Mouse (Mus musculus) embryo, embryonic 9.5 days (tissue): Measurements from ENCODE around the gene Naa10.

Experiments used
- DNase-seq: peaks from one replicate; pipeline ENCODE4 v3.0.0-alpha.2; 2017; ENCODE audit errors: extremely low spot score

The Naa10 gene

DNA sequence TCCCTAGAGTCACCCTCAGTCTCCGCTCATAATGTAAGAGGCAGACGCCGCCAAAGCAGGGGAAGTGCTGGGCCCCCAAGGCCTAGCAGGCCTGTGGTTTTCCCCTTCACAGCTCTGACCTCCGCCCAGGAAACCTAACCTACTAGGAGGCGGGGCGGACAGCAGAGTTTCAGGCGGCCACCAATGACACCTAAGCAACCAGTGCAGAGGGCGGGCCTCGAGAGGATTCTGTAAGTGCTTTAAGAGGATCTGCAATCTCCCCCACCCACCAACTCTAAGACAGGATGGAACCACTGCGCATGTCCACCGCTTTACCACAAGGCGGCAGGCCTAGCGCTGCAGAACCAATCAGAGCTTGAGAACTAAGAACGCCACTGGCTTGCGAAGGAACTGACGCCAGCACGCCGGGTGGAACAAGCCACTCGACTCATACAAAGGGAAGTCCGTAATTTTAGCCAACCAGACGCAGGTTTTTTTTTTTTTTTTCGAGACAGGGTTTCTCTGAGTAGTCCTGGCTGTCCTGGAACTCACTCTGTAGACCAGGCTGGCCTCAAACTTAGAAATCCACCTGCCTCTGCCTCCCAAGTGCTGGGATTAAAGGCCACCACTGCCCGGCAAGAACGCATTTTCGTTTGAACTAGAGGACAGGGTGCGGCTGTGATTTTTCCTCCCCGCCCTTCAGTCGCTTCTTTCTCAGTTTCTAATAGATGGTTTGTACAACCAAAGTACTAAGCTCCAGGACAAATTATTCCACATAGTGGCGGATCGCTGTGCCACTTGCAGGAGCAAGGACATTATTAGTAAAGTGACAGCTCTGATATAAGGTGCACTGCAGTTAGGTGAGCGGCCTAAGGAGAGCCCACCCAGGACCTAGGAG lies 6.7 kb downstream of the Naa10 start:
- peak; percentile 82 for DNase-seq

DNA sequence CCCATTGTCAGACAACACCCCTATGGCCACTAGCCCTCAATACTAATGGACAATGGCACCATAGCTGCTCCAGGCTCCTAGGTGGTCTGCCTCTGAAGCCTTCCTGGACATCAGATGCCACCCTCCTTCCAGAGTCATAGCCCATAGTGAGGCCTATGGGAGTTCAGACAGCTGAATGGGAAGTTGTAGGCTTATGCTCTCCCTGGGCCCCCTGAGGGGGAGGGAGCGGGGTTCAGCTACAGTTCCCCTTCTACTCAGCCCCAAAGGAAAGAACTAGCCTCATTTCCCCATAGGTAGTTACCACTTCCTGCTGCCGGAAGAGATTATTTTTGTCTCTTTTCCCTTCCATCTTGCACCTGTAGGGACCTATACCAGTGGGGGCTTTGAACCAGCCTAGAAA lies 10.2 kb downstream of the Naa10 start:
- no peak for DNase-seq

DNA sequence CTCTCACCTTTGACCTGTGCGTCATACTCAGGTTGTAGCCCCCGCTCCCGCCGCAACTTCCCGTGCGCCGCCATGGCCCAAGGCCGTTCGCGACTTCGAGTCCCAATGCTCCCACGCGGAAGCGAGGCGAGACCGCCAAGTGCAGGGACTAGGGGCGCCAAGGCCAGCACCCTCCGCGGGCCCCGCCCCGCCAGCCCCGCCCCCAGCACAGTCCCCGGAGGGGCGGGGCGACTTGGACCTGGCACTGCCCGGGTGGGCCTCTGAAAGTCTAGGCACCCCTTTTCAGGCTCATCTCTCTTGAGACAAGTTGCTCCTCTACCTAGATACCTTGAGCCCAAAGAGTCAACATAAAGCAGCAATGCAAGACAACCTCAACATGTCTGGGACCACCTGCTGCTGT lies 10.6 kb downstream of the Naa10 start:
- peak; percentile 6 for DNase-seq

DNA sequence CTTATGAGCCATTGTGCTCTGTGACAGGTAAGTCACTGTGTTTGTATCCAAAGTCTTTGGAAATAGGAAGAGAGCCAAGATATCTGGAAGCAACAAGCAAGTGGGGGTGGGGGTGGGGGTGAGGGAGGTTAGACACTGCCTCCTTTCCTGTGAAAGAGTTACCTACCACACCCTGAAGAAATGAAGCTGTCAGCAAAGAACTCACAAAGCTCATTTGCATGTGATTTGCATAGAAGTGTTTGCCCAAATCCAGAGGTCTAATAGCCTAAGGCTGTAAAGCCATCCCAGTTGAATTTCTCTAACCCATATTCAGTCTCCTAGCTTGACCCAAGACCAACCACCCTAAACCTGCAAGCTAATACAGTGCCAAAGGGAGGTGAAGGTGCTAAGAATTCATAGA lies 11.3 kb downstream of the Naa10 start:
- no peak for DNase-seq

DNA sequence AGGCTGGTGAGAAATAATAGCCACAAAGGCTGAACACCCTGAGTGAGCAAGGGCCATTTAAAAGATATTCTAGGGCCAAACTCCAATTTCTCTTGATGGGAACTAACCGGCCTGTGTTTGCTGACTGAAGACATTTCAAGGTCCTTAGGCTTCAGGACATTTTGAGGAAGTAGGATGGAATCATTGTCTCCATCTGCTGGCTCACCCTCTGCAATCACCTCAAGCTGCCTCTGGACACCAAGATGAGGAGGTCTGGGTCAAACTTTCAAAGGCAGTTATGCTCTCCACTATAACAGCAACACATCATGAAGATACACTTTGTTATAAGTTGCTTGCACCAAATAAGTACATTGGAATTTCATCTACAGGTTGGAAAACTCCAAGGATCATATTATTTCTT lies 11.7 kb downstream of the Naa10 start:
- no peak for DNase-seq

DNA sequence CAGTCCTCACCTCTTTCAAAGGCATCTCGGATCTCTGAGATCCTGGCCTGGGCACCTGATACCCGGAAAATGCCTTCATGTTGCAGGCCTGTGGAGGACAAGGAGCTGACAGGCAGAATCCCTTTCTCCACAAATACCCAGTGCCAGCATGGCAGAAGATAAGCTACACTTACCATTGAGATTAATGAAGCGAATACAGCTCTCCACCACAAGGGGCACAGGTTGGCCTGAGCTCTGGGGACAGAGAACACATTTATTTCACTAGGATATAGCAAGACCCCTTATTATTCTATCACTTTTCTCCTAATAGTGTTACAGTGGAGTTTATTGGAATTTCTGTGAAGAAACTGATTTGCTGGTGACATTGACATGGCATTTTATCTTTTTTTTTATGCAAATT lies 23.8 kb downstream of the Naa10 start:
- DNase-seq: no peak

DNA sequence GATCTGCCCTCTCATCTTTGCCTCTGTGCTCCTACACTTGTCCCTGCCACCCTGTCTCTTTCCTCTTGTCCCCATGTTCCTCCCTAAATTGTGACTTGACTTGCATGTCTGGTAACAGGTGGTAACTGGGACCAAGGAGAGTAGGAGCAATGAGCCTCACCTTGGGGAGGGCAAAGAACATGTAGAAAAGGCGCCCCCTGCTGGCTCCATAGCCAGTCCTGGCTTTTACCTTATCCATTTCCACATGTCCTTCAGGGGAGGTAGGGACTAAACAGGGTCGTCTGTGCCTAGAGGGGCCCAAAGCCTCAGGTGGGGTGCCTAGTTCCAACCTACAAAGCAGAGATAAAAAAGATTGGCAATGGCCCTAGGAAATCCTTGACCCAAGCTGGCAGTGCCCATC lies 26.0 kb downstream of the Naa10 start, which contains the start of gene L1cam:
L1cam (minus strand) TSS at position 387 of the 400 bp plus-strand sequence.
- peak; percentile 28 for DNase-seq

DNA sequence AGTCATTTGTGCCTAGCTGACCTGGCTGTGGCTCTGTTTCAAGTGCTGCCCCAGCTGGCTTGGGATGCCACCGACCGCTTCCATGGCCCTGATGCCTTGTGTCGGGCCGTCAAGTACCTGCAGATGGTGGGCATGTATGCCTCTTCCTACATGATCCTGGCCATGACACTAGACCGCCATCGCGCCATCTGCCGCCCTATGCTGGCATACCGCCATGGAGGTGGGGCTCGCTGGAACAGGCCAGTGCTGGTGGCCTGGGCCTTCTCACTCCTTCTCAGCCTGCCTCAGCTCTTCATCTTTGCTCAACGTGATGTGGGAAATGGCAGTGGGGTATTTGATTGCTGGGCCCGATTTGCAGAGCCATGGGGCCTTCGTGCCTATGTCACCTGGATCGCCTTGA lies 28.9 kb downstream of the Naa10 start:
- no peak for DNase-seq

DNA sequence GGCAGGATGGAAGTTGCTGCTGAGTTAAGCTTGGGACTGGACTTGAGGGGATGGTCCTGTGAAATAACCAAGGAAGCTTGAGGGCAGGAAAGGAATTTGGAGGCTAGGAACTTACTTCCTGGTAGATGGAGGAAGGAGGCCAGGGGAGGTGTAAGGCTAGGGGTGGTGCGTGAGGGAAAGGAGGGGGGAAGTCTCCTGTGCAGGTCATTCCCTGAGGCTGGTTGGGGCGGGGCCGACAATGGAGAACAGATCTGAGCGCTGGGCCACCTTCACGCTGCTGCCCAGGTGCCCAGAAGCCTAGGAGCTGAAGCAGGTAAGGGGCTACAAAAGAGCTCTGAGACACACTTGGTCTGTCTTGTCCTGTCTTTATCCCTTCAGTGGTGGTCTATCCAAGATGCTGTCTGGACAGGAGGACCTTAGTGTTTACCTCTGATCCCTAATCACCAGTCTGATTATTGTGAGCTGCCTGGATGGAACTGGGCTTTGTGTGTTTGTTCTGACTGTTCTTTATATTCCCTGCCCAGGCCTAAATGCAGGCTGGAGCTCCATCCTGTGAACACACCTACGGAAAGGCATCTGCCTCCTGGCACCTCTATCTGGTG lies 30.1 kb downstream of the Naa10 start, which contains the start of gene Avpr2:
Avpr2 (plus strand) TSS at position 552 of the 602 bp plus-strand sequence.
- DNase-seq: no peak

DNA sequence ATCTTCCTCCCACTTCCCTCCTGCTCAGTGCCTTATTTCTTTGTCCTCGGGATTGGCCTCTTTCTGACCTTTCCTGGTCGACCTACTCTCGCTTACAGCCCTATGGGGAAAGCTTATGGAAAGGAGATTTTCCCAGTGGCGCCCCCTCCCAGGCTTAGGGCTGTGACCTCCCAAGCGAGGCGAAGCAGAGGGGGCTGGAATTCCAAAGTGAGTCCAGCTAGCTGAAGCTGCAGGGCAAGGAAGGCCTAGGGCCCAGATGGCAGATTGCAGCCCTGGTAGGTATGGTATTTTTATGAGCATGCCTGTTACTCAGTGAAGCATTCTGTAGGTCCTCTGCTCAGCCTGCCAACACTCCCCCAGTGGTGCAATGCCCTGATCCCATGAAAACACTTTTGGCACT lies 40.3 kb downstream of the Naa10 start:
- DNase-seq: peak; percentile 20

DNA sequence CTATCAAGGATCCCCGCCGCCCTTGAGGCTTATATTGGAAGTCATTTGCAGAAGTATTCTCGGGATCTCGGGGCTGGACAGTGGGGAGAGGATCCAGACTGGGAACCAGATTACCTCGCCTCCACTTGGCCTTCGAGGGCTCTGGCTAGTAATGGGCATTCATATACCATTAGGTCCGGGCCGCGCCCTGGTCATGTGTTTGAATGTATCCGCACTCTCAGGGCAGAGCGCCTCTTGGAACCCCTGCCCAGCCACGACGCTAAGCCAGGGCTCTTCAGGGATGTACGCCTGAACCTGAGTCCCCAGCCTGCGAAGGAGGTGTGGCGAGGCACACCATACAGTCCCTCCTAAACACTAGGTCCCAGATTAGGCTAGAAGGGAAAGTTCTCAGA lies 40.7 kb downstream of the Naa10 start:
- peak; percentile 7 for DNase-seq

DNA sequence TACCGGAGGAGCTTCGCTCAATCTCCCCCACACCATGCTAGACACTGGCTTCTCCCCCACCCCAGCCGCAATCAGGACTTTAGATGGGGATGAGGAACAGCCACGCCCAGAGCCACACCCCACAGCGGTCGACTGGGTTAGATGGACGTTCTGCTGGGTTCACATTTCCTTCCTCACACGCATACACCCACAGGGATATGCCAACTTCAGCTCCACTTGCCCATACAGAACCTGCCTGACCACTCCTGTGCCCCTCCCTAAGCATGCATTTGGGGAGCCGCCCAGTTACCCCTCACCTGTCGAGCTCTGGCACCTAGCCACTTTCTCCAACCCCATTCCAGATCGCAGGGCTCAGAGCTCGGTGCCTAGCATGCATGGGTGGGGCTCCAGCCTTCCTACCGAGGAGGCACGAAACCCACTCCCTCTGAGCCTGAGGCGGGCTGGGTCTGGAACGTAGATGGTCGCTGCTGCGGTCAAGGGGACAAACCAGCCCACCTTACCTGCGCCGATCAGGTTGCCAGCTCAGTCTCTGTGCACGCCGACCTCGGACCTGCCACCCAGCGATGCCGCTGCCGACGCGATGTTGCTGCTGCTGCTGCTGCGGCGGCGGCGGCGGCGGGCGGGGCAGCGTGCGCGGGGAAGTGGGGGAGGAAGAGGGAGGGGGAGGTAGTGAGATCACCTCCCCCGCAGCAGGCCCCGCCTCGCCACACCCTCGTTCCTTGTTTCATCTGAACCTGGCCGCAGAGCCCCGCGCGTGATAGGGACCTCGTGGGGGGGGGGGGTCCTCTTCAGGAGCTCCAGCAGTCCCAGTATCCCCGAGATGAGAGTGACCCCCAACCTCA lies 41.3 kb downstream of the Naa10 start:
- DNase-seq: peak; percentile 13

DNA sequence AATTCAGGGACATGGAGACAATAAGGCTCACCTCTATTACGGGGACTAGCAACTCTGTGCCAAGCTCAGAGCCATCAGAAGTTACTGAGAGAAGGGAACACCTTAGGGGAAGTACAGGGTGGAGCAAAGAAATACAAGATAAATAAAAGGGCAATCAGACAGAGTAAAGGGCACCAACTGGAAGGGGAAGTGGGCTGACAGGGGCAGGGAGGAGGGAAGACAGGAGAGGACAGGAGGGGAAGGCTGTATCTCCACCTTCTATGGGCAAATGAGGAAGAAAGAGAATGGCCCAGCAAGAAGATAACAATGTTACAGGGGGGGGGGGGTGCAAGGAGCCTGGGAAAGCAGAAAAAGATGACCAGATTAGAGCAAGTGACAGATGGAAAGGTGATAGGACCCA lies 44.7 kb downstream of the Naa10 start:
- no peak for DNase-seq

DNA sequence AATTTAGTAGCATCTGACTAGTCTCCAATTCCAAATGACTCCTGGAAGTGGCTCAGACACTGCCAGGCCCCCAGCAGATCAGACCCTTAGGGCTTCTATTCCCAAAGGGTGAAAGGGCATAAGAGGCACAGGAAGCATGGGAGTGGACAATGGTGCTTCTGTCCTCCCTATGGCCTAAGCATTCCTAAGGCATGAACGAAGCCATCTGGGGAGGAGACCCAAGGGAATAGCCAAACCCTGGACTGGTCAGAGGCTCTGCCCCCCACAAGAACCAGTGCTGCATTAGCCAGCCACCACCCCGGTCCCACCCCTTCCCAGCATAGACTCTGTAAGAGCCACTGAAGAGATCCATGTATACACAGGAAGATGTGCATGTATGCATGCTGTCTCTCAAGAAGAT lies 45.9 kb downstream of the Naa10 start:
- no peak for DNase-seq

DNA sequence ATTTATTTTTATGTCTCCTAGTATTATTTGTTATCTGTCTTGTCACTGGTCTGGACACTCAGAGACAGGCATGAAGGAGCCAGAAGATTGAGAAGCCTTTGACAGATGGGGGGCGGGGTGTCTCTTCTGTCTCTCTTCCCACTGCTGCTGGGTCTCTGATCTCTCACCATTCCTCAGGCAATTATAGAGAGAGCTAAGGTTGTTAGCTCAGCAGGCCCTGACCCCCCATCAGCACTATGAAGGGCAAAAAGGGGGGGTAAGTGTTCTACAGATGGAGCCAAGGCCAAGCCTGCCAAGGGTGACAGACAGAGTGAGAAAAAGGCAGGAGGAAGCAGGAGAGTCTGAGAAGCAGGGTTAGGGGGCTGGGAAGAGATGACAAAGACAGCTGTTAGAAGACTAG lies 49.8 kb downstream of the Naa10 start:
- no peak for DNase-seq

DNA sequence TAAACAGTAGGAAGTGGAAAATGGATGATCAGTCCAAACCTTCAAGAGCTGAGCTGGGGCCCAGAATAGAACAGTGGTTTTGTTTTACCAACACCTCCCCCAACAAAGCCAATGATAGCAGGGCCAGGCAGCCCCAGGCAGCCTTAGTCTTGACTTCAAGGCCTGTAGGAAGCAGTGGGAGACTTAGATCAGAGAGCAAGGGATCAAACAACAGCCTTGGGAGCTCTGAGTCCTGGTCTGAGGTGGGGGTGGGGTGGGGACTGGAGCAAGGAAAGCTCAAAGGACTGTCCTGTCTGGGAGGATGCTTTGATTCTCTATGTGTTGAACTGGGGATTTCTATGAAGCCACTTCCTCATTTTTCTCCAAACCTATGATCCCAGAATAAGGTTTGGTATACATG lies 50.3 kb downstream of the Naa10 start:
- no peak for DNase-seq

DNA sequence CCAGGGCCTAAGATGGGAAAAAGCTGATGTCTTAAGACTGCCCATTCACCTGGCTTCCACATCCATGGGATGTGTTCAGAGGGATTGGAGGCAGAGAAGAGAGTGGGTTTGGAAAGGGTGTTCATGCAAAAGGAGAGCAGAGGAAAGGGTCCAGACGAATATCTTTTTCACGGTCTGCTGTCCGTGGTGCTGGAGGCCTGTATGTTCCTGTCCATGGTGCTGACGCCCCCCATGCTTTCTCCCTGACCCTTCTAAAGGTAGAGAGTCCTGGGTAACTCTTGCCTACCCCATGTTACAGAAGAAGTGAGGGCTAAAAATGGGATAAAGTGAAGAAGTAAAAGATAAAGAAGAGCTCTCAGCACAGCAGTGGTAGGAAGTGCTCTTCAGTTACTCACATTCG lies 52.4 kb downstream of the Naa10 start:
- DNase-seq: peak; percentile 44

DNA sequence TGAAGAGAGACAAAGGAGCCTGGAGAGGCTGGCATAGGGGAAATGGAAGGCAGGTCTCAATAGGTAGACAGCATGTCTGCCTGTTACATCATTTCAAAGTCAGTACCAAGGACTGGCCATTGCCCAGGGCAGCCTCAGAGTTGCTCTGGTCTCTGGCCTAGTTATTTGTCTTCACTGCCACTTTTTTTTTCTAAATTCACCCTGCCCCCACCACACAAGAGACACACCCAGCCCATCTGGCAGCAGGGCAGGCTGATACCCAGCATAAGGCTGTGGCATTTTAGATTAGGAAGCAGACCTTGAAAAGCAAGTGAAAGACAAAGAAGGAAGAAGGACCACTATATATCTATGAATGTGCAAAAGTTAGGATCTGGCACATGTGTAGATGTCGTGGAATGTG lies 53.9 kb downstream of the Naa10 start:
- no peak for DNase-seq

DNA sequence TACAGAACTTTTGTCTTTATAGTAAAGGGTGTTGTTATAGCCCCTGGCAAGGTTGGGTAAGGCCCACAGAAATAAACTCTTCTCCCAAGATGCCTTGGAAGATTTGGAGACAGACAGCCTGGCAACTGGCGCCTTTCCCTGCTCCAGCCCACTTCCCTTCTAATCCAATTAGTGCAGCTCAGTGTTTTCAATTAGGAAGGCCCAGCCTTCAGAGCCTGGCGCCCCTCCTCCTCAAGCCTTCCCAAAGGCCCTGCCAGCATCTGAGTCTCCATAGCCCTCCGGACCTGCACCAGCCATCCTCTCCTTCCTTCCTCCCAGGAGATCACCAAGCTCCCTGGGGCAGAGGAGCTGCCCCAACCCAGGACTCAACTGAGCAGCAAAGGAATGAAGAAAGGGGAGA lies 54.5 kb downstream of the Naa10 start:
- no peak for DNase-seq
